Mouse (Mus musculus): ENCODE results near the gene Smyd1. TPM values are rescaled to one million over a fixed set of nuclear protein-coding genes. Genes with fewer than 3 reads are reported as not detected.

Gene Smyd1
- total RNA-seq, 1 experiment: 6.8 TPM

GRCm38 (mm10) chr6:71338941-71339340 lies 16.9 kb upstream of the Smyd1 start:
- Histone ChIP-seq H3K27ac (ENCODE audit: insufficient read depth, low read depth, low read length, poor library complexity, severe bottlenecking) (no peak overlapping the region), H3K9me3 (ENCODE audit: control insufficient read depth, insufficient read depth, low read depth, low read length) (no peaks in the 10 kb centered on the region), H3K9ac (ENCODE audit: insufficient read depth, low read depth, low read length, poor library complexity, severe bottlenecking) (no peak overlapping the region), H3K36me3 (ENCODE audit: control insufficient read depth, insufficient read depth, low read length, poor library complexity, severe bottlenecking) (no peaks in the 10 kb centered on the region), H3K4me1 (ENCODE audit: control insufficient read depth in 2 of 2, insufficient read depth in 2 of 2, low read length in 2 of 2, poor library complexity in 1 of 2) (no peaks in the 10 kb centered on the region), H3K4me3 (ENCODE audit: insufficient read depth in 1 of 2, low read depth in 1 of 2, low read length in 2 of 2, poor library complexity in 1 of 2, severe bottlenecking in 1 of 2) (no peak overlapping the region)
- no peak for DNase-seq (ENCODE audit: low read depth, low spot score)
- in situ Hi-C loops (cut with MboI; ENCODE audit: low sequenced_read_pairs in 2 of 2, unreplicated experiment in 2 of 2): no loop called here
- no peak for TF ChIP-seq ZC3H11A (IDR thresholded peaks at IDR 0.05; ENCODE audit: borderline replicate concordance, low read depth, low read length)
- no peak for TF ChIP-seq HCFC1 (IDR thresholded peaks at IDR 0.05; ENCODE audit: borderline replicate concordance, insufficient read depth, low read length)
- no peak for TF ChIP-seq MAFK (IDR thresholded peaks at IDR 0.05; ENCODE audit: insufficient read depth, low read depth, low read length)
- no peak for TF ChIP-seq ZNF384 (IDR thresholded peaks at IDR 0.05; ENCODE audit: low read depth, low read length)
- no peak for TF ChIP-seq CHD2 (IDR thresholded peaks at IDR 0.05; ENCODE audit: low read depth, low read length)

GRCm38 (mm10) chr6:71337666-71338065 lies 15.6 kb upstream of the Smyd1 start:
- DNase-seq (ENCODE audit: low read depth, low spot score): no peak
- in situ Hi-C loops (cut with MboI; ENCODE audit: low sequenced_read_pairs in 2 of 2, unreplicated experiment in 2 of 2): no loop called here

GRCm38 (mm10) chr6:71333578-71334273 lies 11.7 kb upstream of the Smyd1 start:
- no peak overlapping the region for H3K4me3 ChIP-seq (ENCODE audit: insufficient read depth in 1 of 2, low read depth in 1 of 2, low read length in 2 of 2, poor library complexity in 1 of 2, severe bottlenecking in 1 of 2)
- in situ Hi-C loops (cut with MboI; ENCODE audit: low sequenced_read_pairs in 2 of 2, unreplicated experiment in 2 of 2): no loop called here
- H3K27ac ChIP-seq (ENCODE audit: insufficient read depth, low read depth, low read length, poor library complexity, severe bottlenecking): no peak overlapping the region
- no peak for DNase-seq (ENCODE audit: low read depth, low spot score)
- H3K4me1 ChIP-seq (ENCODE audit: control insufficient read depth in 2 of 2, insufficient read depth in 2 of 2, low read length in 2 of 2, poor library complexity in 1 of 2): no peaks in the 10 kb centered on the region
- H3K9ac ChIP-seq (ENCODE audit: insufficient read depth, low read depth, low read length, poor library complexity, severe bottlenecking): no peak overlapping the region
- no peaks in the 10 kb centered on the region for H3K36me3 ChIP-seq (ENCODE audit: control insufficient read depth, insufficient read depth, low read length, poor library complexity, severe bottlenecking)
- TF ChIP-seq ZC3H11A (IDR thresholded peaks at IDR 0.05; ENCODE audit: borderline replicate concordance, low read depth, low read length) (no peak), MAFK (IDR thresholded peaks at IDR 0.05; ENCODE audit: insufficient read depth, low read depth, low read length) (no peak), HCFC1 (IDR thresholded peaks at IDR 0.05; ENCODE audit: borderline replicate concordance, insufficient read depth, low read length) (no peak), CHD2 (IDR thresholded peaks at IDR 0.05; ENCODE audit: low read depth, low read length) (no peak), ZNF384 (IDR thresholded peaks at IDR 0.05; ENCODE audit: low read depth, low read length) (no peak)
- H3K9me3 ChIP-seq (ENCODE audit: control insufficient read depth, insufficient read depth, low read depth, low read length): no peaks in the 10 kb centered on the region

More at GRCm38 (mm10) chr6:71337666-71338065, 15.6 kb upstream of the Smyd1 start:
- no peak for TF ChIP-seq MAFK (IDR thresholded peaks at IDR 0.05; ENCODE audit: insufficient read depth, low read depth, low read length)
- TF ChIP-seq CHD2 (IDR thresholded peaks at IDR 0.05; ENCODE audit: low read depth, low read length): no peak
- no peak for TF ChIP-seq HCFC1 (IDR thresholded peaks at IDR 0.05; ENCODE audit: borderline replicate concordance, insufficient read depth, low read length)
- TF ChIP-seq ZNF384 (IDR thresholded peaks at IDR 0.05; ENCODE audit: low read depth, low read length): no peak
- no peak for TF ChIP-seq ZC3H11A (IDR thresholded peaks at IDR 0.05; ENCODE audit: borderline replicate concordance, low read depth, low read length)
- Histone ChIP-seq H3K4me3 (ENCODE audit: insufficient read depth in 1 of 2, low read depth in 1 of 2, low read length in 2 of 2, poor library complexity in 1 of 2, severe bottlenecking in 1 of 2) (no peak overlapping the region), H3K9me3 (ENCODE audit: control insufficient read depth, insufficient read depth, low read depth, low read length) (no peaks in the 10 kb centered on the region), H3K4me1 (ENCODE audit: control insufficient read depth in 2 of 2, insufficient read depth in 2 of 2, low read length in 2 of 2, poor library complexity in 1 of 2) (no peaks in the 10 kb centered on the region), H3K36me3 (ENCODE audit: control insufficient read depth, insufficient read depth, low read length, poor library complexity, severe bottlenecking) (no peaks in the 10 kb centered on the region), H3K9ac (ENCODE audit: insufficient read depth, low read depth, low read length, poor library complexity, severe bottlenecking) (no peak overlapping the region), H3K27ac (ENCODE audit: insufficient read depth, low read depth, low read length, poor library complexity, severe bottlenecking) (no peak overlapping the region)

DNA sequence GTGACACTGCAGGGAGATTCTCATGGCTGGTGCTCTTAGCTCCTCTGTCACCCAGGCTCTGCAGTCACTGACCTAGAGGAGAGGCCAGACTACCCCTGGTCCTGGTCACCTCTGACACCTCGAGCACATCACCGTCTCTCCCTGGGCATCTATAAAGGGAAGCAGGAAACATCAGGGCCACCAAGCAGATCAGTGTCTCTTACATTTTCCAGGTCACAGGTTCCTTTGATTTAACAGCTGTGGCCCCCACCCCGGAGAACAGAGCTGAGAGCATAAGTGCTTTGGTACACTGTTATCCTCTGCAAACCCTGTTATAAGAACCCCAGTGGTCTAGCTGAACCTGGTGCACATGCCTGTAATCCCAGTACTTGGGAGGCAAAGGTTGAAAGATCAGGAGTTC lies 11.0 kb upstream of the Smyd1 start:
- Histone ChIP-seq H3K27ac (ENCODE audit: insufficient read depth, low read depth, low read length, poor library complexity, severe bottlenecking) (no peak overlapping the region), H3K36me3 (ENCODE audit: control insufficient read depth, insufficient read depth, low read length, poor library complexity, severe bottlenecking) (no peaks in the 10 kb centered on the region), H3K4me3 (ENCODE audit: insufficient read depth in 1 of 2, low read depth in 1 of 2, low read length in 2 of 2, poor library complexity in 1 of 2, severe bottlenecking in 1 of 2) (no peak overlapping the region), H3K9me3 (ENCODE audit: control insufficient read depth, insufficient read depth, low read depth, low read length) (no peaks in the 10 kb centered on the region), H3K9ac (ENCODE audit: insufficient read depth, low read depth, low read length, poor library complexity, severe bottlenecking) (no peak overlapping the region), H3K4me1 (ENCODE audit: control insufficient read depth in 2 of 2, insufficient read depth in 2 of 2, low read length in 2 of 2, poor library complexity in 1 of 2) (no peaks in the 10 kb centered on the region)
- DNase-seq (ENCODE audit: low read depth, low spot score): no peak
- in situ Hi-C loops (cut with MboI; ENCODE audit: low sequenced_read_pairs in 2 of 2, unreplicated experiment in 2 of 2): no loop called here
- no peak for TF ChIP-seq HCFC1 (IDR thresholded peaks at IDR 0.05; ENCODE audit: borderline replicate concordance, insufficient read depth, low read length)
- TF ChIP-seq MAFK (IDR thresholded peaks at IDR 0.05; ENCODE audit: insufficient read depth, low read depth, low read length): no peak
- no peak for TF ChIP-seq CHD2 (IDR thresholded peaks at IDR 0.05; ENCODE audit: low read depth, low read length)
- no peak for TF ChIP-seq ZNF384 (IDR thresholded peaks at IDR 0.05; ENCODE audit: low read depth, low read length)
- TF ChIP-seq ZC3H11A (IDR thresholded peaks at IDR 0.05; ENCODE audit: borderline replicate concordance, low read depth, low read length): no peak

All from ES-E14 (cell line).